Mouse (Mus musculus) kidney, embryonic 16.5 days (tissue): Measurements from ENCODE around the gene Katnal1. TPM values are rescaled to one million over a fixed set of nuclear protein-coding genes. Genes with fewer than 3 reads are reported as not detected.

Experiments used
- ATAC-seq: fragments of 200-750 bp; cut with Nextera tagmentation; 2 replicates; pipeline ENCODE4 v1.8.0; 2017; ENCODE audit warnings: moderate TSS enrichment; ENCODE audit not compliant: low FRiP score, low TSS enrichment
- H3K27ac ChIP-seq: fragments of 300-500 bp; sonication (generic); 2 replicates; pipeline ENCODE4 v1.5.1; 2014; ENCODE audit warnings: low read length
- H3K27me3 ChIP-seq: fragments of 300-500 bp; sonication (generic); 2 replicates; pipeline ENCODE4 v1.6.1; 2014; ENCODE audit warnings: low read length, control low read depth, mixed read lengths; ENCODE audit not compliant: insufficient read depth
- H3K36me3 ChIP-seq: fragments of 300-500 bp; sonication (generic); 2 replicates; pipeline ENCODE4 v1.6.1; 2014; ENCODE audit warnings: low read length, control low read depth, mixed read lengths; ENCODE audit not compliant: insufficient read depth
- H3K4me1 ChIP-seq: fragments of 300-500 bp; sonication (generic); 2 replicates; pipeline ENCODE4 v1.6.1; 2014; ENCODE audit warnings: low read length, control low read depth, mixed read lengths; ENCODE audit not compliant: insufficient read depth
- H3K4me2 ChIP-seq: fragments of 300-500 bp; sonication (generic); replicated peaks from 2 replicates; pipeline ENCODE4 v1.6.1; 2014; ENCODE audit warnings: low read depth, low read length
- H3K4me3 ChIP-seq: fragments of 300-500 bp; sonication (generic); 2 replicates; pipeline ENCODE4 v1.5.1; 2014; ENCODE audit warnings: mild to moderate bottlenecking, low read length
- H3K9ac ChIP-seq: fragments of 300-500 bp; sonication (generic); replicated peaks from 2 replicates; pipeline ENCODE4 v1.6.1; 2014; ENCODE audit warnings: low read length
- H3K9me3 ChIP-seq: fragments of 300-500 bp; sonication (generic); 2 replicates; pipeline ENCODE4 v1.6.1; 2016; ENCODE audit warnings: low read length, control low read depth
- WGBS: fragments of 180-500 bp; shearing (Covaris S2); extraction: QIAGEN DNeasy Blood & Tissue Kit; methylation state at CpG from one replicate; pipeline ENCODE4 v1.1.7; 2014; 5-methylcytosine and 5-hydroxymethylcytosine counted together
- polyA plus RNA-seq: library from polyadenylated mRNA; unstranded; fragments of >200 nt; fragmentation: Nextera tagmentation; extraction: Ambion mirVana; gene quantifications from 2 replicates; pipeline ENCODE4 v1.2.1, GENCODE M21; 2015

Gene Katnal1
- polyA plus RNA-seq, 1 experiment from 2014 or later: 10.0 TPM

GRCm38 (mm10) chr5:148956091-148956490, 27.0 kb upstream of the Katnal1 start:
- Histone ChIP-seq H3K4me1 (peaks cover 23% of the 10 kb centered on the region), H3K27me3 (no peaks in the 10 kb centered on the region), H3K4me3 (no peak overlapping the region), H3K27ac (peak overlapping the region; percentile 16; the same call in 1 of the 2 replicates), H3K9me3 (0 out of 2 replicates have a peak, but pooled peaks cover 5% of the 10 kb centered on the region), H3K9ac (no peak overlapping the region), H3K36me3 (no peaks in the 10 kb centered on the region), H3K4me2 (no peak overlapping the region)
- 70% methylated on average over 9 of the region's 9 CpGs for WGBS
- no peak for ATAC-seq

GRCm38 (mm10) chr5:148955575-148955974, 26.5 kb upstream of the Katnal1 start:
- Histone ChIP-seq H3K36me3 (no peaks in the 10 kb centered on the region), H3K4me2 (no peak overlapping the region), H3K9ac (no peak overlapping the region), H3K27me3 (no peaks in the 10 kb centered on the region), H3K9me3 (0 out of 2 replicates have a peak, but pooled peaks cover 5% of the 10 kb centered on the region), H3K4me1 (peaks cover 23% of the 10 kb centered on the region), H3K27ac (no peak overlapping the region), H3K4me3 (no peak overlapping the region)
- 82% methylated on average over 6 of the region's 6 CpGs for WGBS
- no peak for ATAC-seq

DNA sequence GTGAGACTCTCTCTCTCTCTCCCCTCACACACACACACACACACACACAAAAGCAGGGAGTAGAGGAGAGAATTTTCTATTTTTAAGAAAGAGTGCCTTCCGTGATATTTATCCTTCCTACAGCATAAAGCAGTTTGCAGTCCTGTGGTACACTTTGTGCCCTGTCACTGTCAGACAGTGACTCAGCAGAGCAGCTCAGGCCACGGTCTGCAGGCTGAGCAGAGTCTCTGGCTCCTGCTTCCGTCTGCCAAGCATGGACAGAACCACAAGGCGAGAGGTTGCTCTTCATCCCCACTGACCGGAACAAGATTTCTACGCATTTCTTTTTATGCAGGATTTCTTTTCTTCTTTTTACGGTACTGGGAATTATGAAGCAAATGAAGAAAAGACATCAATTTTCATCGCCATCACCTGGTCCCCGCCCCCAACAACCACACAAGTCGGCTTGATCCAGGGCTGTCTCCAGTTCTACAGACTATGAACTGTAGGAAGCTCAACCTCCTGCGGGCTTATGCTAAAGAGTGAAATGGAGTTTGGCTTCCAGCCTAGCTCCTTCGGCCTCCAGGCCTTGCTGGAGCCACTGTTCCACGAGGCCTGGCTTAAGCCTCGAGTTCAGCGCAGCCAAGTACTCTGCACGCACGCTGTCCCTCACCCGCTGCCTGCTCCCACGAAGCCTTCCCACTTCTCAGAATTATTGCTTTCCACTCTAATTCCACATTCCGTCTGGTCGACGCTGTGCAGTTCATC, 25.4 kb upstream of the Katnal1 start:
- H3K27ac ChIP-seq: no peak overlapping the region
- ATAC-seq: no peak
- H3K4me2 ChIP-seq: no peak overlapping the region
- WGBS: 72% methylated on average over 22 of the region's 22 CpGs
- H3K9me3 ChIP-seq: 0 out of 2 replicates have a peak, but pooled peaks cover 5% of the 10 kb centered on the region
- H3K9ac ChIP-seq: no peak overlapping the region
- no peaks in the 10 kb centered on the region for H3K36me3 ChIP-seq
- H3K4me1 ChIP-seq: peaks cover 26% of the 10 kb centered on the region
- H3K27me3 ChIP-seq: no peaks in the 10 kb centered on the region
- H3K4me3 ChIP-seq: no peak overlapping the region

DNA sequence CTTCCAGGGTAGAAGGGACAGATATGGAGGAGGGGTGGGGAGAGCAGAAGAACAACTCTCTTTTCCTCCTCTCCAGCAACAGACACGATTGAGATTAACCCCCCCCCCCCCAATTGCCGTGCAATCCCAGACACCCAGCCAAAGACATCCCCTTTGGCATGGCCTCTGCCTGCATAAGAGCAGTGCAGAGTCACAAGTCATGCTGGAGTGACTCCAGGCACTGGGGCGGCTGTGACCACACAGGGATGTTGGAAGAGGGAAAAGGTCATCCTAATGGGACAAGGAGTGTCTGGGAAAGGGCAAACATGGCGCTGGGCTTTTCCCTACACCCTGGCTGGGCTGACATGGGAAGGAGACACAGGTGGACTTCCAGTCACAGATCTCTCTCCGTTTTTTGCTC, 24.0 kb upstream of the Katnal1 start:
- Histone ChIP-seq H3K27me3 (no peaks in the 10 kb centered on the region), H3K9me3 (0 out of 2 replicates have a peak, but pooled peaks cover 5% of the 10 kb centered on the region), H3K4me1 (peaks cover 18% of the 10 kb centered on the region), H3K27ac (no peak overlapping the region), H3K9ac (no peak overlapping the region), H3K36me3 (no peaks in the 10 kb centered on the region), H3K4me3 (no peak overlapping the region), H3K4me2 (no peak overlapping the region)
- 59% methylated on average over 4 of the region's 5 CpGs for WGBS
- ATAC-seq: no peak

DNA sequence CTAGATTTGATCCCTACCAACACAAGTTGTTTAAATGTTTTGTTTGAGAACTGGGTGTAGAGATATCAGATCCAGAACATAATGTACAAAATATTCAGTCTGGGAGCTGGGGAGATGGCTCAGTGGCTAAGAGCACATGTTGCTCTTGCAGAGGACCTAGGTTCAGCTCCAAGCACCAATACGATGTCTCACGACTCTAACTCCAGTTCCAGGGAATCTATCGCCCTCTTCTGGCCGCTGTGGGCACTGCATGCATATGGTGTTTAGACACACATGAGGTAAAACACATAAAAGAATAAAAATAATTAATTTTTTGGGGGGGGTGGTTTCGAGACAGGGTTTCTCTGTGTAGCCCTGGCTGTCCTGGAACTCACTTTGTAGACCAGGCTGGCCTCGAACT, 23.3 kb upstream of the Katnal1 start:
- Histone ChIP-seq H3K36me3 (no peaks in the 10 kb centered on the region), H3K4me3 (no peak overlapping the region), H3K27me3 (no peaks in the 10 kb centered on the region), H3K9ac (no peak overlapping the region), H3K4me2 (no peak overlapping the region), H3K4me1 (peaks cover 18% of the 10 kb centered on the region), H3K9me3 (0 out of 2 replicates have a peak, but pooled peaks cover 5% of the 10 kb centered on the region), H3K27ac (no peak overlapping the region)
- 64% methylated on average over 6 of the region's 6 CpGs for WGBS
- ATAC-seq: no peak

DNA sequence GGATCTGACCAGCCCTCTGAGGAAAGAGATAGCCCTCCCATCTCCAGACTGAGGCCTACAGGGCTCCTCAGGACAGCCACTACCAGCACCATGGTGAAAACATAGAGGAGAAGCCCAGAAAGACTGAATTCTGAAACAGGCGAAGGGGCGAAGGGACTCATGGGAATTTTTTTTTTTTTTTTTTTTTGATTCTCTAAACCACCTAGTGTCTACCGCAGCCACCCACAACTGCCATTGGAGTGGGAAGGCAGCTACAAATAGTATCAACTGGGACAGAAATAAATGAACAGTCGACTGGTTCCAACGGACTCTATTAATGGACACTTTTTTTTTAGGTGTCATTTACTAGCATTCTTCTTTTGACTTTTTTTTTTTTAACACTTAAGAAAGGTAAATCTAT, 22.2 kb upstream of the Katnal1 start:
- H3K36me3 ChIP-seq: no peaks in the 10 kb centered on the region
- 84% methylated on average over 5 of the region's 5 CpGs for WGBS

DNA sequence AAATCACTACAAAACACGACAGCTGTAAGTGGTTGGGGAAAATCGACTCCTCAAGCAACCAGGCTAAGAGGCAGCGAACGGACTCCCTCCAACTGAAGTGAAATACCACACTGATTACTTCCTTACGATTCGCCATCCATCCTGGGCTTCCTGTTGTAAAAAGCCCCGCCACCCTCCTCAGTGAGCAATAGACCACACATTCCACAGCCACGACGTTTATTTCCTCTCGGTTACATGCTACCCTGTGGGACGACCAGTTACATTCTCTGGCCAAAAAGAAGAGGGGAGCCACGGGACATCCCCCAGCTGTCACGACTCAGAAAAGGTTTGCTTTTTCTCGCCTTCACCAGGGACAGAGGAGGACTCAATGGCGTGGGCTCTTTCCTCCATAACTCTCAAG, 20.9 kb upstream of the Katnal1 start:
- Histone ChIP-seq H3K9me3 (0 out of 2 replicates have a peak, but pooled peaks cover 5% of the 10 kb centered on the region), H3K4me1 (peaks cover 14% of the 10 kb centered on the region), H3K27me3 (no peaks in the 10 kb centered on the region), H3K9ac (no peak overlapping the region), H3K27ac (peak overlapping the region; percentile 32; the same call in 1 of the 2 replicates), H3K36me3 (no peaks in the 10 kb centered on the region), H3K4me3 (no peak overlapping the region), H3K4me2 (no peak overlapping the region)
- 14% methylated on average over 15 of the region's 15 CpGs for WGBS
- no peak; the same call in 1 of the 2 replicates for ATAC-seq

More for the DNA sequence above, 22.2 kb upstream of the Katnal1 start:
- ATAC-seq: no peak
- Histone ChIP-seq H3K4me3 (no peak overlapping the region), H3K4me2 (no peak overlapping the region), H3K4me1 (peaks cover 14% of the 10 kb centered on the region), H3K9ac (no peak overlapping the region), H3K9me3 (0 out of 2 replicates have a peak, but pooled peaks cover 5% of the 10 kb centered on the region), H3K27me3 (no peaks in the 10 kb centered on the region), H3K27ac (no peak overlapping the region)

DNA sequence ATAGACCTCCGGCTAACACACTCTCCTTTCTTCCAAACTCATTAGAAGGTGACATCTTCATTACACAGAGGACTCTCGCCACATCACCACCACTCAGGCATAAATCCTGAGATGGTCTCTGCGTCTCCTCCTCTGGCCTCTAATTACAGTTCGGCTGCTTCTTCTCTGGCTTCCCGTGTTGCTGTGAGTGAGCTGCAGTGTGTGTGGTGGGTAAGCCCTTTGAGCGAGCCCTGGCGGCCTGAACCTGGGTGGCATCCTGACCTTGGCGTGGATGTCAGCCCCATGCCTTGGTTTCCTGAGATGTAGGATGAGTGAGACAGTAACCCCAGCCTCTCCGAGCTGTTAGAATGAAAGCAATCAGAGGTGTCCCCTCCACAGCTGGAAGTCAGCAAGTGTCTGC, 19.5 kb upstream of the Katnal1 start:
- Histone ChIP-seq H3K4me2 (no peak overlapping the region), H3K27me3 (no peaks in the 10 kb centered on the region), H3K9me3 (0 out of 2 replicates have a peak, but pooled peaks cover 3% of the 10 kb centered on the region), H3K36me3 (no peaks in the 10 kb centered on the region), H3K27ac (no peak overlapping the region), H3K4me1 (peaks cover 14% of the 10 kb centered on the region), H3K9ac (no peak overlapping the region), H3K4me3 (no peak overlapping the region)
- WGBS: 46% methylated on average over 9 of the region's 9 CpGs
- no peak for ATAC-seq

DNA sequence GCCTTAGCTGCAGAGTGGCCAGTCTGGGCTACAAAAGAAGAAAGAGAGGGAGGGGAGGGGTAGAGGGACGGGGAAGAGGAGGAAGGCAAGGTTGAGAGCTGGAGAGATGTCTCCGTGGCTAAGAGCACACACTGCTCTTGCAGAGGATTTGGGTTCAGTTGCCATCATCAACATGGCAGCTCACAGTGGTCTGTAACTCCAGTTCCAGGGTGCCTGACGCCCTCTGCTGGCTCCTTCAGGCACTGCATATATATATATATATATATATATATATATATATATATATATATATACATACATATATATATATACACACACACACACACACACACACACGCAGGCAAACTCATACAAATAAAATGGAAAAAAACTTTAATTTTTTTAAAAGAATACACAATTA, 18.3 kb upstream of the Katnal1 start:
- ATAC-seq: no peak
- Histone ChIP-seq H3K36me3 (no peaks in the 10 kb centered on the region), H3K9ac (no peak overlapping the region), H3K4me2 (no peak overlapping the region), H3K27ac (no peak overlapping the region), H3K4me3 (no peak overlapping the region), H3K27me3 (no peaks in the 10 kb centered on the region), H3K4me1 (peaks cover 11% of the 10 kb centered on the region), H3K9me3 (peaks cover 4% of the 10 kb centered on the region)
- WGBS: 90% methylated on average over 4 of the region's 4 CpGs

DNA sequence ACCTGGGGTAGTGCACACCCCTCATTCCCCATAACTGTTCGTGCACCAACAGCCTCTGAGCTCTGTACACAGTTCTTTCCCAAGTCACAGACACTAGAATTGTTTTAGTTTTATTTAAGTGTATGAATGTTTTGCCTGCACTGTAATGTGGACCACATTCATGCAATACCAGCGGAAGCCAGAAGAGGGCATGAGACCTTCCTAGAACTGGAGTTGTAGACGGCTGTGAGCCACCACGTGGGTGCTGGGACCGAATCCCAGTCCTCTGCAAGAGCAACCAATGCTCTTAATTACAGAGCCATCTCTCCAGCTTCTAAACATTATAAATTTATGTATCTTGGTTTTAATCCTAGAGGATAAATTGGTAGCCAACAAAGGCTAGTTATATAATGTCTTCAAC, 17.7 kb upstream of the Katnal1 start:
- Histone ChIP-seq H3K4me2 (no peak overlapping the region), H3K4me1 (peaks cover 11% of the 10 kb centered on the region), H3K4me3 (no peak overlapping the region), H3K9me3 (peaks cover 5% of the 10 kb centered on the region), H3K36me3 (no peaks in the 10 kb centered on the region), H3K27me3 (no peaks in the 10 kb centered on the region), H3K9ac (no peak overlapping the region), H3K27ac (no peak overlapping the region)
- 85% methylated on average over 5 of the region's 5 CpGs for WGBS
- no peak for ATAC-seq
